ENCODE assay signal across 23 mouse cellular contexts in genomic region chr1:42787240-42787639, GRCm38 (mm10).
DNase-seq lines count a peak whose midpoint lies in the region; ATAC-seq lines count a peak whose summit lies in the region.
"Had no signal": no experiment of that assay in that cellular context is flagged by ENCODE, and none has a peak within 500 bp of the region (broad histone marks: within the 10 kb centered on the region; RNA-seq: fewer than 3 reads in every experiment).

No protein-coding gene starts in this region.

- ATAC-seq in kidney, embryonic 16.5 days (ENCODE audit: low FRiP score, low TSS enrichment) = 0 out of 2 replicates have a peak, but pooled peaks have one; percentile 15
- ATAC-seq in lung, embryonic 16.5 days (ENCODE audit: low read depth) = peak; percentile 81
- ATAC-seq: forebrain, embryonic 15.5 days; hindbrain, postnatal 0 days; Patski had no signal

- H3K36me3 ChIP-seq in kidney, embryonic 16.5 days (ENCODE audit: insufficient read depth, low read length) = no peaks in the 10 kb centered on the region
- no peaks in the 10 kb centered on the region for H3K36me3 ChIP-seq in lung, embryonic 16.5 days (ENCODE audit: control insufficient read depth, insufficient read depth, low read length)
- no peaks in the 10 kb centered on the region for H3K36me3 ChIP-seq in embryonic facial prominence, embryonic 10.5 days (replicated peaks)
- H3K36me3 ChIP-seq: embryonic facial prominence, embryonic 13.5 days; forebrain, embryonic 12.5 days; forebrain, embryonic 15.5 days; heart, embryonic 13.5 days had no signal

- DNase-seq in kidney, adult 11 months = no peak
- DNase-seq in lung, postnatal 25 days (ENCODE audit: low spot score) = no peak
- peak; percentile 73 for DNase-seq in Muller cell, postnatal 12 days (ENCODE audit: inconsistent ontology term)
- DNase-seq in lung, postnatal 10 days = peak; percentile 23
- DNase-seq in embryonic facial prominence, embryonic 10.5 days (ENCODE audit: low spot score) = no peak
- no peak for DNase-seq in cerebellum, adult 9-11 months
- DNase-seq: adrenal gland, postnatal 10 days; adrenal gland, postnatal 36 days; cerebellum, adult 18-20 months; cerebellum, adult 9-10 months; cerebellum, postnatal 25 days; gastrocnemius, postnatal 25 days; heart, adult 18-20 months had no signal

- no peak overlapping the region for H3K4me2 ChIP-seq in kidney, embryonic 16.5 days (replicated peaks; ENCODE audit: low read depth, low read length)
- H3K4me2 ChIP-seq in lung, embryonic 16.5 days (ENCODE audit: low read depth, low read length) = no peak overlapping the region
- H3K4me2 ChIP-seq: embryonic facial prominence, embryonic 13.5 days; forebrain, embryonic 12.5 days; forebrain, embryonic 15.5 days; heart, embryonic 13.5 days; hindbrain, embryonic 14.5 days had no signal

- WGBS in kidney, embryonic 16.5 days = 44% methylated on average over 7 of the region's 7 CpGs
- WGBS in lung, embryonic 16.5 days = 30% methylated on average over 7 of the region's 7 CpGs
- WGBS in embryonic facial prominence, embryonic 10.5 days = 64% methylated on average over 7 of the region's 7 CpGs

- H3K4me3 ChIP-seq in kidney, embryonic 16.5 days (ENCODE audit: low read length) = no peak overlapping the region
- H3K4me3 ChIP-seq in lung, embryonic 16.5 days (ENCODE audit: low read length) = no peak overlapping the region
- no peak overlapping the region for H3K4me3 ChIP-seq in embryonic facial prominence, embryonic 10.5 days
- H3K4me3 ChIP-seq: embryonic facial prominence, embryonic 13.5 days; erythroblast, embryonic 14.5 days; forebrain, embryonic 12.5 days; forebrain, embryonic 15.5 days; heart, embryonic 13.5 days had no signal

- H3K27me3 ChIP-seq in kidney, embryonic 16.5 days (ENCODE audit: insufficient read depth, low read length) = no peaks in the 10 kb centered on the region
- H3K27me3 ChIP-seq in lung, embryonic 16.5 days (ENCODE audit: control insufficient read depth, insufficient read depth, low read depth, low read length) = no peaks in the 10 kb centered on the region
- 0 out of 2 replicates have a peak, but pooled peaks cover under 1% of the 10 kb centered on the region for H3K27me3 ChIP-seq in embryonic facial prominence, embryonic 10.5 days (replicated peaks; ENCODE audit: low read depth, poor library complexity, severe bottlenecking)
- H3K27me3 ChIP-seq: forebrain, embryonic 12.5 days; forebrain, embryonic 15.5 days; heart, embryonic 13.5 days; Patski had no signal

- peaks cover 2% of the 10 kb centered on the region; the same call in 1 of the 2 replicates for H3K9me3 ChIP-seq in kidney, embryonic 16.5 days (ENCODE audit: low read length)
- no peaks in the 10 kb centered on the region for H3K9me3 ChIP-seq in lung, embryonic 16.5 days (ENCODE audit: control insufficient read depth, low read length)
- H3K9me3 ChIP-seq in embryonic facial prominence, embryonic 10.5 days = no peaks in the 10 kb centered on the region; the same call in 1 of the 2 replicates
- H3K9me3 ChIP-seq: forebrain, embryonic 12.5 days; forebrain, embryonic 15.5 days; heart, embryonic 13.5 days had no signal

- no peak overlapping the region for H3K9ac ChIP-seq in kidney, embryonic 16.5 days (replicated peaks; ENCODE audit: low read length)
- H3K9ac ChIP-seq in lung, embryonic 16.5 days (ENCODE audit: low read length) = no peak overlapping the region
- H3K9ac ChIP-seq: embryonic facial prominence, embryonic 13.5 days; forebrain, embryonic 12.5 days; forebrain, embryonic 15.5 days; heart, embryonic 13.5 days; hindbrain, embryonic 14.5 days had no signal

- no peaks in the 10 kb centered on the region; the same call in 1 of the 2 replicates for H3K4me1 ChIP-seq in kidney, embryonic 16.5 days (ENCODE audit: insufficient read depth, low read length)
- H3K4me1 ChIP-seq in lung, embryonic 16.5 days (replicated peaks; ENCODE audit: control insufficient read depth, insufficient read depth, low read length) = no peaks in the 10 kb centered on the region
- H3K4me1 ChIP-seq in embryonic facial prominence, embryonic 10.5 days = peaks cover 1% of the 10 kb centered on the region
- H3K4me1 ChIP-seq: forebrain, embryonic 15.5 days; heart, embryonic 13.5 days had no signal

- no peak overlapping the region for H3K27ac ChIP-seq in kidney, embryonic 16.5 days (ENCODE audit: low read length)
- no peak overlapping the region for H3K27ac ChIP-seq in lung, embryonic 16.5 days (ENCODE audit: low read length)
- no peak overlapping the region for H3K27ac ChIP-seq in embryonic facial prominence, embryonic 10.5 days (replicated peaks)
- H3K27ac ChIP-seq: embryonic facial prominence, embryonic 13.5 days; forebrain, embryonic 12.5 days; forebrain, embryonic 15.5 days; heart, embryonic 13.5 days; hindbrain, embryonic 14.5 days; hindbrain, postnatal 0 days had no signal

Comparison
In these comparisons a context has a peak if more than half of its experiments do, and no peak if none do; other contexts are left out.
1. DNase-seq: peak in Muller cell, postnatal 12 days (single experiment) and lung, postnatal 10 days (single experiment); none in kidney, adult 11 months (single experiment), lung, postnatal 25 days (single experiment), embryonic facial prominence, embryonic 10.5 days (single experiment) and cerebellum, adult 9-11 months (single experiment).